ENCODE assay signal across 8 mouse cellular contexts in genomic region chr11:57426046-57426805, GRCm38 (mm10).
DNase-seq lines count a peak whose midpoint lies in the region; ATAC-seq and TF ChIP-seq lines count a peak whose summit lies in the region.
"Had no signal": no experiment of that assay in that cellular context is flagged by ENCODE, and none has a peak within 500 bp of the region (broad histone marks: within the 10 kb centered on the region; RNA-seq: fewer than 3 reads in every experiment).

No protein-coding gene starts in this region.

- no peak for ATAC-seq in kidney, embryonic 14.5 days (ENCODE audit: low FRiP score, low TSS enrichment)

- H3K36me3 ChIP-seq in kidney, adult 2 months (ENCODE audit: control insufficient read depth, insufficient read depth, low read length), result no peaks in the 10 kb centered on the region
- H3K36me3 ChIP-seq in kidney, embryonic 14.5 days (ENCODE audit: control insufficient read depth, insufficient read depth, low read length), result no peaks in the 10 kb centered on the region
- H3K36me3 ChIP-seq: limb, embryonic 12.5 days had no signal

- no peak for TF ChIP-seq POLR2A in kidney, adult 2 months (IDR thresholded peaks at IDR 0.05; ENCODE audit: low read depth, low read length)

- no peak overlapping the region for H3K4me3 ChIP-seq in kidney, adult 2 months (ENCODE audit: insufficient read depth, low read depth, low read length)
- no peak overlapping the region for H3K4me3 ChIP-seq in kidney, embryonic 14.5 days (ENCODE audit: low read length)
- H3K4me3 ChIP-seq: limb, embryonic 12.5 days had no signal

- no peak overlapping the region for H3K4me2 ChIP-seq in kidney, embryonic 14.5 days (replicated peaks; ENCODE audit: low read depth, low read length)
- H3K4me2 ChIP-seq: limb, embryonic 12.5 days had no signal

- peak; percentile 51 for TF ChIP-seq CTCF in kidney, adult 2 months (conservative IDR thresholded peaks at IDR 0.05; ENCODE audit: insufficient read depth, insufficient read length, low read depth, low read length)

- intact Hi-C loops in left cerebral cortex, postnatal 36 days (cut with DNase I), result no loop called here

- WGBS in kidney, adult 2 months, result 38% methylated on average over 12 of the region's 12 CpGs
- WGBS in kidney, embryonic 14.5 days, result 50% methylated on average over 12 of the region's 12 CpGs
- 55% methylated on average over 12 of the region's 12 CpGs for WGBS in large intestine, adult 2 months

- H3K4me1 ChIP-seq in kidney, adult 2 months (ENCODE audit: control insufficient read depth, insufficient read depth, low read length), result no peaks in the 10 kb centered on the region
- H3K4me1 ChIP-seq in kidney, embryonic 14.5 days (ENCODE audit: control insufficient read depth, insufficient read depth, low read length), result no peaks in the 10 kb centered on the region
- H3K4me1 ChIP-seq: limb, embryonic 12.5 days had no signal

- peak; percentile 41 for DNase-seq in kidney, adult 2 months
- peak; percentile 15 for DNase-seq in ES-CJ7 (ENCODE audit: low read depth, low spot score)
- DNase-seq in adrenal gland, postnatal 14 days, result peak; percentile 57
- peak; percentile 1 for DNase-seq in large intestine, adult 2 months (ENCODE audit: low read depth, low spot score)
- peak; percentile 19 to 65 for DNase-seq in spleen, postnatal 10 days (ENCODE audit: low spot score in 2 of 2)
- DNase-seq in left cerebral cortex, postnatal 36 days (ENCODE audit: low spot score in 2 of 2), result no peak

- H3K27me3 ChIP-seq in kidney, adult 2 months (replicated peaks; ENCODE audit: control insufficient read depth, insufficient read depth, low read length), result no peaks in the 10 kb centered on the region
- H3K27me3 ChIP-seq in kidney, embryonic 14.5 days (ENCODE audit: control insufficient read depth, insufficient read depth, low read length), result no peaks in the 10 kb centered on the region
- H3K27me3 ChIP-seq: limb, embryonic 12.5 days had no signal

- no peak overlapping the region for H3K27ac ChIP-seq in kidney, adult 2 months (ENCODE audit: insufficient read depth, low read depth, low read length)
- no peak overlapping the region for H3K27ac ChIP-seq in kidney, embryonic 14.5 days (ENCODE audit: low read depth, low read length)
- H3K27ac ChIP-seq: limb, embryonic 12.5 days had no signal

- H3K9me3 ChIP-seq in kidney, embryonic 14.5 days (ENCODE audit: control insufficient read depth, low read length), result no peaks in the 10 kb centered on the region
- H3K9me3 ChIP-seq: limb, embryonic 12.5 days had no signal

- no peak overlapping the region for H3K9ac ChIP-seq in kidney, embryonic 14.5 days (ENCODE audit: low read depth, low read length)
- H3K9ac ChIP-seq: limb, embryonic 12.5 days had no signal

Comparison
In these comparisons a context has a peak if more than half of its experiments do, and no peak if none do; other contexts are left out.
1. DNase-seq: peak in kidney, adult 2 months (single experiment), ES-CJ7 (single experiment), adrenal gland, postnatal 14 days (single experiment), large intestine, adult 2 months (single experiment) and spleen, postnatal 10 days (2 of 2); none in left cerebral cortex, postnatal 36 days (0 of 2).